Mouse (Mus musculus) ovary, postnatal 10 days (tissue): ENCODE results near the gene Ap3b1.

Experiments
- DNase-seq: peaks from one replicate; pipeline ENCODE4 v3.0.0; 2022; ENCODE audit warnings: low spot score

The Ap3b1 gene

GRCm38 (mm10) chr13:94595701-94596361 lies 237.1 kb downstream of the Ap3b1 start:
- no peak for DNase-seq

DNA sequence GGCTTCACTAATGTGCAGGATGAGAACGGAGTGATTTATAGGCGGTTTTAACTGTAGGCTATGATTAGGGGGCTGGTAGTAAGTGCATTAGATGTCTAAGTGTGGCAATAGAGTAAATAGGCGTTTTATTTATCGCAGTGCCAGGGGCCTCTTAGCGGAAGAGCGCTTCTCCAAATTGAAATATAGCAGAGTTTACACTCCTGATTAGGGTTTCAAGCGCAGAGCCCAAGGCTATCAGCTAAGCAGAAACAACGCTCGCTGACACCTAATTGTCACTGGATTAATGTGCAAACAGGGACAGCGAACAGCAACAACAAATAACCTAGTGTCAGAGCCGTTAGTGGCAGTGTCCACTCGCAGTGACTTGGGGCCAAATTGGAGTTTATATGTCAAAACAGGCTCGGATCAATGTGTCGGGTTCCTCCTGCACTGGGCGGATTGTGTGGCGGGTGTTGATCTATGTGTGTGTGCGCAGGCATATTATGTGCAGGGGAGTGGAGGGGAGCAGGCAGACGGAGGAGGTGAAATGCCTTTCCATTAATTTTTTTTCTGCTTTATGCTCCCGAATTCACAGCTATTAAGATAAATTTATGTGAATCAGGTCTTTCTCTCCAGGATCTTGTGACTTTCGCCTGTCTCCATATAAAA lies 237.8 kb downstream of the Ap3b1 start:
- no peak for DNase-seq

DNA sequence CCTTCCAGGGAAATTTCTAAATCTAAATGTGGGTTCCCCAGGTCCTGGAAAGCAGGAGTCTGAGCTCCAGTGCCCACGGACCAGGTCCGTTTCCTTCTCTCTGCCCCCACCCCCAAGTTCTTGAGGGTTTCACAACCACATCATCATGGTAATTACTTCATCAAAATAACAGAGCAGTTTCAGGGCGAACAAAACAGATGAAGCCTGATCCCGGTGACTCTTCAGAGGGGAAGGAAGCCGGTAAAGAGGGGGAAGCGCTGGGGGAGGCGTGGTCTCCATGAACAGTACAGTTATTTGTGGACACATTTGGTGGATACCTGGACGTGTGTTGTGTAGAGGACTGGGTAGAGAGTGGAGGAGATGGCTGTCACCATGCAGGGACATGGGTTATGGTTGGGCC lies 241.0 kb downstream of the Ap3b1 start:
- no peak for DNase-seq

DNA sequence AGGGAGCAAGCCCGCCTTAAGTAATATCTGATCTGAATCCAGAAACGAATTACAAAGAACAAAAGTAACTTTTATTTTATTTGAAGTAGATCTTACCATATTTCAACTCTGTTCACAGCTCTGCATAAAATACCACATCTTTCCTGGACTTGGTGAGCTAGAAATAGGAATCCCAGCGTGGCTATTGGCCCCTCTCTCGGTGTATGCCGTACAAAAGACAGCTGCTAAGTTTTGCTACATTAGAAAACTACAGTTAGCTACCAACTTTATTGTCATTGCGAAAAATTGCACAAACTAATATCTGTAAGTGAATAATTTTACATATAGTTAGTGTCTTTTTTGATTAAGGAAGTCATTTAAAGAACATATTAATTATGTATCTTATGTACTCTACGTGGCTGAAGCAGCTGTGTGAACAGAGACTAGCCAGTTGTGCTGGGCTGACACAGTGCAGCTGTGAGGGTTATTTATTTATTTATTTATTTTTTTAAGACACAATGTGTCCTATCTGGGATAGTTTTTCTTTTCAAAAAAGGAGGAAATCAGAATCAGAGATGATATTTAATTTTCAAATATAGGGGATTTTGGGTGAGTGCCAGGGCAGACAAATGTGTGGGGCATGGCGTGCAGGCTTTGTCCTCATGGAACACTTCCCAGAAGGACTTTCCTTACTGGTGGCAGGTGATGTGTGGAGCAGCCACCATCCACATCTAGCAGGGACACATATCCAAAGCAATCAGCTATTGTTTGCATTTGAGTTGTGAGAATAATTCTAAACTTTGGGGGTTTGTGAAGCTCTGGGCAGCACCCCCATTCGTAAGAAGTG lies 248.5 kb downstream of the Ap3b1 start:
- no peak for DNase-seq

GRCm38 (mm10) chr13:94607861-94608223 lies 249.1 kb downstream of the Ap3b1 start:
- DNase-seq = no peak

GRCm38 (mm10) chr13:94608420-94608831 lies 249.7 kb downstream of the Ap3b1 start:
- no peak for DNase-seq

DNA sequence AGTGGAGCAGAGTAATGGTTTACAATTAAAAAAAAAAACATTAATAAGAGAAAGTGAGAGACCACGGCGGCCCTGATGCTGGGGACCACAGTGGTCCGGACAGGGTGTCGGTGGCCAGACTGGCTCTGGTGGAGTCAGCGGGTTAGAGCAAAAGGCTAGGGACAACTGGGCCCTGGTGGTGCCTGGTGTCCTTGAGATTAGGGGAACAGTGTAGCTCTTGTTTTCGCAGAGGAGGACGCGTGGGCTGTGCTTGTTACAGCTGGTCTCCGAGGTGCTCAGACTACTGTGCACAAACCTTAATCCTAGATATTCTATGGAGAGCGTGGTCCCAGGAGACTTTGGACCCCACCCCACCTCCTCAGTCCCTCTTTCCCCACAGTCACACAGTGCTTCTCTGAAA lies 250.2 kb downstream of the Ap3b1 start:
- no peak for DNase-seq
